Mouse (Mus musculus) T-helper 2 cell (primary cell): Measurements from ENCODE around the gene Ntf5.
"Not testable (repeated sequence)": the region's sequence is repeated elsewhere in the genome, so short reads cannot be mapped to it uniquely, and the experiment has no call there.

Experiments
- in situ Hi-C: fragments of 300-600 bp; cut with MboI, MseI; formaldehyde crosslinking; loops from one replicate; pipeline ENCODE4 v1.15.1; 2025; ENCODE audit warnings: high pct_unique_total_duplicates

The Ntf5 gene

DNA sequence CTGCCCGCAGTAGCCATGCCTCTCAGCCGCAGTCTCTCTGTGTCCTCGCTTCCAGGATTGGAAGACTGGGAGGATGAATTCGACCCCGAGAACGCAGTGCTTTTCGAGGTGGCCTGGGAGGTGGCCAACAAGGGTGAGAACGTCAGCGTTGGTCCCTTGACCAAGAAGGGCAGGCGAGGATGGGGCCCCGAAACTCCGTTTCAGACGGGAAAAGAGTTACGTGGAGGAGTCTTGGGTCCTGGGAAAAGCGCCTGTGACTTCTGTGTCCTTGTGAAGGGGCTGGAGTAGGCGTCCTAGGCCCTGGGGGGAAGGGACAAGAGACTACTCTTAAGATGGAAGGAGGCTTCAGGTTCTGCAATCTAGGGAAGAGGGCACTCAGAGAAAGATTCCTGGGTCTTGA is 21.5 kb downstream of the Ntf5 start:
- in situ Hi-C loops, result no loop called here

DNA sequence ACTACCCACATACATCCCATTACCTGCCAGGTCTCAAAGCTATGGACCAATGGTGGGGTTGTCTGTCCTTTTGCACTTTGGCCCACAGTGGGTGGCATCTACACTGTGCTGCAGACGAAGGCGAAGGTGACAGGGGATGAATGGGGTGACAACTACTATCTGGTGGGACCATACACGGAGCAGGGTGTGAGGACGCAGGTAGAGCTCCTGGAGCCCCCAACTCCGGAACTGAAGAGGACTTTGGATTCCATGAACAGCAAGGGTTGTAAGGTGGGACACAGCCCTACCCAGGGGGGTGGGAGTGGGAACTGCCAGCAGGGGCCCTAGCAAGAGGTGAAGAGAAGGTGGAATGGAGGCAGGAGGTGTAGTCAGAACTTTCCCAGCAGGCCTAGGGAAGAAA is 22.9 kb downstream of the Ntf5 start:
- in situ Hi-C loops, result no loop called here

DNA sequence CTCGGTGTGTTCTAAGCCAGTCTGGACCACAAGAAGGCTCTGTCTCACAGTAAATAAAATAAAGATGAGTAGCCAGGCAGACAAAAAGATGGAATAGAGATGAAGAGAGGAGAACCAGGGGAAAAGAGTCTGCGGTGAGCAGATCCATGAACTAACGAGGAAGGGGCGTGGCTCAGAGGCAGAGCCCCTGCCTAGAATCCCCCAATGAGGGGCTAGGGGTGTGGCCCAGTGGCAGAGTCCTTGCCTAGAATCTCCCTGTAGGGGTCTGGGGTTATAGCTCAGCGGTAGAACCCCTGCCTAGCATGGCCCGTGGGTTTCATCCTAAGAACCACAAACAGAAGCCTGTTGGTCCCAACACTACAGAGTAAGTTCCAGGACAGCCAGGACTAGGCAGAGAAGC is 23.6 kb downstream of the Ntf5 start:
- in situ Hi-C loops, result no loop called here

DNA sequence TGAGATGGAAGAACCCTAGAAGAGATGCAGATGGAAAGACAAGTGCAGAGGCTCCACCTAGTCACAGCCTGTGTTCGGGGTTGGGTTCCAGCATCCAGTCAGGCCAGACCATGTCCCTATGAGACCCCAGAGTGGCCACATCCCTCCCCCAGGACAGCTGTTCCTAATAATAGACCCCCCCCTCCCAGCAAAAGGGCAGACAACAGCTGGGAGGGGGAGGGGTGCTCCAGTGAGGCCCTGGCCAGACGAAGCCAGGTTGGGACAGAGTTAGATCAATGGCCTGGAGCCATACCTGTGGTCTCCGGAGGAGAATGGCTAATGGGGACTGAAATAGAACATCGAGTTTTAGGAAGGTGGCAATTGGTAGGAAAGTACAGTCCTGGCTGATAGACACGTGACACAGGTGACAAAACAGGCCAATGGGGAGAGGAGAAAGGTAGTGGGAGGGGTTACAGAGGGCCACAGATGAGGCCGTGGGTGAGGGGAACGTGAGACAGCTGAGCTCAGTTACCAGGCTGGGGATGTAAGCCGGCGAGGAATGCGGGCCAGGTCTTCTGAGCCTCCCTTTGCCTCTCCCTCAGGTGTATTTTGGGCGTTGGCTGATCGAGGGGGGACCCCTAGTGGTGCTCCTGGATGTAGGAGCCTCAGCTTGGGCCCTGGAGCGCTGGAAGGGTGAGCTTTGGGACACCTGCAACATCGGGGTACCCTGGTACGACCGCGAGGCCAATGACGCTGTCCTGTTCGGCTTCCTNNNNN is 24.2 kb downstream of the Ntf5 start, which contains the start of gene Ruvbl2:
Gene Ruvbl2, minus strand, starts transcription at position 576 of the 756 bp plus-strand sequence.
- in situ Hi-C loops, result no loop called here

DNA sequence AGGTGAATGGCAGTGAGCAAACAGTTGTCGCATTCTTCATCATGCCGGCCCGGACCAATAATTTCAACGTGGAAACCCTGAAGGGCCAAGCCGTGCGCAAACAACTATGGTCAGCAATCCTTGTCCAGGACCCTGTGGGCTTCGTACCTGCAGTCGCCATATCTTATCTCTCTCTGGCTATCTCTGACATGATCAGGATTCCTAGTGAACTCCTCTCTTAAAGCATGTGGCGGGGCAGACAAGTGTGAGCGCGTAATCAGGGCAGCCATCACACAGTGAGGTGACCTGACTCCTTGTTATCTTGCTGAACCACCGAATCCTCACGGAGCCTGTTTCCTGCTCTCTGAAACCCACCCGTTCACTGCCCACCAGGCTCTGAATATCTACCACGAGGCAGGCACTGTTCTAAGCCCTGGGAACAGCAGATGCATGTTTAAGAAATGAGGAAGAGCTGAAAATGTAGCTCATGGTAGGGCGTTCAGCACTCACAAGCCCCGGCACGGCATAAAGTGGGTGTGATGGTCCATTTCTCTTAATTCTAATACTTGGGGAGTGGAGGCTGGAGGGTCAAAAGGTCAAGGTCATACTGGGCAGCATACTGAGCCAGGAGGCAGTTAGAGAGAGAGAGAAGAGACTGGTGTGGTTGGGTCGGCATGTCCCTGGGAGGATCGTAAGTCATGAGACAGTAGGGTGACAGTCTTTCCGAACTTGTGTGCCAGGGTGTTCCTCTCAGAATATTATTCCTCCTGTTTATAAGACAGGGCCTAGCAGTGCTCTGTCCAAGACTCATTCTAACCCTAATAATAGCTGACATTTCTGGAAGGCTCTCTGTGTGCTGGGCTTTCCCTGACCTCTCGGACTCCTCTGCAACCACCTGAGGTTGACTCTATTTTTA is 30.3 kb downstream of the Ntf5 start:
- in situ Hi-C loops, result no loop called here

DNA sequence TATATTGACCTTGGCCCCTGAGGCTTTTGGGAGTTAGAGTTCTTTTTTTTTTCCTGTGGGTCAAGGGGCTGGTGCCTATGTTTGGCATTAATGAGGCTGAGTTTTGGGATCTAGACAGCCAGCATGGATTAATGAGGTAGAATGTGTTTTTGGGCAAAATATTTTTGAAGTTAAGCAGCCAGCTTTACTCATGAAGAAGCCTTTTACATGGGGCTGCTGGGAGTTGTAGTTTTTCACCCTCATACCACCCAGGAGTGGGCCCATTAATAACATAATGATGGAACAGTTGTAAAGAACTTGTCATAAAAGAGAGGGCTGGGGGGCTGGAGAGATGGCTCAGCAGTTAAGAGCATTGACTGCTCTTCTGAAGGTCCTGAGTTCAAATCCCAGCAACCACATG is 33.1 kb downstream of the Ntf5 start:
- in situ Hi-C loops, result no loop called here

DNA sequence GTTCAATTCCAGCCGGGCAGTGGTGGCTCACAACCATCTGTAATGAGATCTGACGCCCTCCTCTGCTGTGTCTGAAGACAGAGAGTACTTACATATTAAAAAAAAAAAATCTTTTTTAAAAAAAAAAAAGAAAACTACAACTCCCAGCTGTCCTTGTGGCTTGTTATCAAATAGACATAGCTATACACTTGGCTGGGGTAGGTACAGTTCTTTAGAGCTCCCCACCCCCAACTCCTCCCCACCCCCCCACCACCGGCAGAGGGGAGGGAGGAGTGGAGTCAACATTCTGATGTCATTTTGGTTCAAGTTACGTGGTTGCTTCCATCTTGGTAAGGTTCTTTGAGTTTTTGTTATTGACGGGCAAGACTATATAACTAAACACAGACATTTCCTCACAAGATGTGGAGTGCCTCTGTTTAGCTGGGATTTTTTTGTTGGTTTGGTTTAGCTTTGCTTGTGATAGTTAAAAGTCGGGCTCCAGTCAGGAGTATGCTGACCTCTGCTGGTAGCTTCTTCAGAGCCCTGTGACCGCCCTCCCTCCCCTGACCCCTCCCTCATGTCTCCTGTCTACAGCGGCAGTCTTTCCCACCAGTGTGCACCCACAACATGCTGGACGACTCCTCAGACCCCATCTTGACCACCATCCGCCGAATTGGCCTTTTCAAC is 34.0 kb downstream of the Ntf5 start:
- in situ Hi-C loops, result no loop called here

DNA sequence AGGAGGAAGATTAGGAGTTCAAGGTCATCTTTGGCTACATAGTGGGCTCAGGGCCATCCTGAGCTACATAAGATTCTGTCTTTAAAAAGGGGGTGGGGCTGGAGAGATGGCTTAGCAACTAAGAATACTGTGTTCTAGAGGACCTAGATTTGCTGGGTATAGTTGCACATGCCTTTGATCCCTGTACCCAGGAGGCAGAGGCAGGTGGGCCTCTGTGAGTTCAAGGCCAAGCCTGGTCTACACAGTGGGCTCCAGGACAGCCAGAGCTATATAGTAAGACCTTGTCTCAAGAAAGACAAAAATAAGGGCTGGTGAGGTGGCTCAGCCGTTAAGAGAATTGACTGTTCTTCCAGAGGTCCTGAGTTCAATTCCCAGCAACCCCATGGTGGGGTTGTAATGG is 36.5 kb downstream of the Ntf5 start:
- in situ Hi-C loops, result no loop called here

DNA sequence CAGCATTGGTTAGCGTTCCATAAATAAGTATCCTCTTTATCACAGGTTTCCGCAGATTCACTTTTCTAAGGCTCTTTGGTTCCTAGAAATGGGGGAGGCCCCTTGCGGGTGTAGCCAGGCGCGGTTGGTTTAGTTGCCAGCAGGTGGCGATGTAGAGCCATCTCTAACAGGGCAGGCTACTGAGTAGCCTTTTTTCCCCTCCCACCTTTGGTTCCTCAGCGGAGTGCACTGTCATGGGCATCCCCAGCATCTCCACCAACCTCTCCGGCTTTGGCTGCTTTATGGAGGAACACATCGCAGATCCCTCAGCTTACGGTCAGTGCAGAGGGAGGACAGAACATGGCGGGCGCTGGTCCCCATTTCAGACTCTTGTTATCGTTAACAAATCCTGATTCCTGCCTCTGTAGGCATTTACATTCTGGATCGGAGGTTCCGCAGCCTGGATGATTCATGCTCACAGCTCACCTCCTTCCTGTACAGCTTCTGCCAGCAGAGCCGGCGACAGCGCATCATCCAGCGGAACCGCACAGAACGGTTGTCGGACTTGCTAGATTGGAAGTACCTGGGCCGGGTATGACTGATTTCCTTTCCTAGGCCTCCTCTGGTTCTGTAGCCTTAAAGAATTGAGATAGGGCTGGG is 38.0 kb downstream of the Ntf5 start:
- in situ Hi-C loops, result no loop called here

DNA sequence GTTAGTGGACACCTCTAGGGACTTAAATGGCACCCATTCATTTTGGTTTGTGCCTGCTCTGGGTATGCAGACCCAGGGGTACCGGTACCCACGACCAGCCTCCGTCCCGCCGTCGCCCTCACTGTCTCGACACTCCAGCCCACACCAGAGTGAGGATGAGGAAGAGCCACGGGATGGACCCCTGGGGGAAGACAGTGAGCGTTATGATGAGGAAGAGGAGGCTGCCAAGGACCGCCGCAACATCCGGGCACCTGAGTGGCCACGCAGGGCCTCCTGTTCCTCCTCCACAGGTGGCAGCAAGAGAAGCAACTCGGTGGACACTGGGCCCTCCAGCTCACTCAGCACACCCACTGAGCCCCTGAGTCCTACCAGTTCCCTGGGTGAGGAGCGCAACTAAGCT is 41.5 kb downstream of the Ntf5 start:
- in situ Hi-C loops, result no loop called here

DNA sequence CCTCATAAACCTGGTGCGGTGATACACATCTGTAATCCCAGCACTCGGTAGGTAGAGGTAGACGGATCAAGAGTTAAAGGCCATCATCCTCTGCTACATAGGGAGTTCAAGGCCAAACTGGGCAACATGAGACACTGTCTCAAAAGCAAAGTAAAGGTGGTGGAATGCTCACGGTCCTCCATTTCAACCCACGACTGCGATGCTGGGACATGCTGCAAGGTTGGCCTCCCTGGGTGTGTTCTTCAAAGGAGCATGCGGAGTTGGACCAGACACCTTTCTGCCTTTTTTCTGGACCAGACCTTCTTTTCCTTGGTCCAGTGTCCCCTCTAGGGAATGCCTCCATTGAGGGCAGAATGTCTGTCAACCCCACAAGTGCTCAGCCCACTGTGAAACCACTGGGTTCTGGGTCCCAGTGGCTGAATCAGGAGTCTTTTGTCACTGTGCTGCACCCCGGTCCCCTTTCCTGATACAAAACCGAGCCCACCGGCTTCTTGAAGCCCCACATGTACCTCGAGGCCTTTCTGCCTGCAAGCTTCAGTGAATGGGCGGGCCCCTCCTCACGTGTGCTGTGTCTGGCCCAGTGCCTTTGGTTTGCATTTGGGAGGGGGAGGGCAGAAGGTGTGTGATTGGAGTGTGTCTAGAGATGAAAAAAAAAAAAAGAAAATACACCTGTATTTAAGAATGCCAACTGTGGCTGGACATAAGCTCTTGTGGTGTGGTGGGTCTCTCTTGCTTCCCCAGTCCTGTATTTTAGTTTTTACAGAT is 42.6 kb downstream of the Ntf5 start:
- in situ Hi-C loops, result no loop called here

DNA sequence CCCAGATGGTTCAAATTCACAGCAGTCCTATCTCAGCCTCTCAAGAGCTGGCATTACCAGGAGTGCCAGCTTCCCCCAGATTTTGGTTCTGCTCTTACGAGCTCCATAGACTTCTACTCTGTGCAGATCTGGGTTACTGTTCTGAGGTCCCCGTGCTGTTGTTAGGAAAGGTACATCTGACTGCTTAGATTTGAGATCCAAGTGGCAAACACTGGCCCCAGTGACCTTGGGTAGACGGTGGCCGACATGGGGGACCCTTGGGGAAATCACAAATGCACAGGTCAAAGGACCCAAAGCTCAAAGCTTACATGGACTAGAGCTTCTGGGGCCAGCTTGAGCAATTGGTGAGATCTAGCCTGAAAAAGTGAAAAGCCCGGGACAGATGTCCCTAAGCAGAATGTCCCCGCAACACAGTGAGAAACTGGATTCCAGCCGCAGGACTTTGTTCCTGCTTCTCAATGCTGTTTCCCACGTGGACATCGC is 43.3 kb downstream of the Ntf5 start:
- in situ Hi-C loops, result no loop called here

DNA sequence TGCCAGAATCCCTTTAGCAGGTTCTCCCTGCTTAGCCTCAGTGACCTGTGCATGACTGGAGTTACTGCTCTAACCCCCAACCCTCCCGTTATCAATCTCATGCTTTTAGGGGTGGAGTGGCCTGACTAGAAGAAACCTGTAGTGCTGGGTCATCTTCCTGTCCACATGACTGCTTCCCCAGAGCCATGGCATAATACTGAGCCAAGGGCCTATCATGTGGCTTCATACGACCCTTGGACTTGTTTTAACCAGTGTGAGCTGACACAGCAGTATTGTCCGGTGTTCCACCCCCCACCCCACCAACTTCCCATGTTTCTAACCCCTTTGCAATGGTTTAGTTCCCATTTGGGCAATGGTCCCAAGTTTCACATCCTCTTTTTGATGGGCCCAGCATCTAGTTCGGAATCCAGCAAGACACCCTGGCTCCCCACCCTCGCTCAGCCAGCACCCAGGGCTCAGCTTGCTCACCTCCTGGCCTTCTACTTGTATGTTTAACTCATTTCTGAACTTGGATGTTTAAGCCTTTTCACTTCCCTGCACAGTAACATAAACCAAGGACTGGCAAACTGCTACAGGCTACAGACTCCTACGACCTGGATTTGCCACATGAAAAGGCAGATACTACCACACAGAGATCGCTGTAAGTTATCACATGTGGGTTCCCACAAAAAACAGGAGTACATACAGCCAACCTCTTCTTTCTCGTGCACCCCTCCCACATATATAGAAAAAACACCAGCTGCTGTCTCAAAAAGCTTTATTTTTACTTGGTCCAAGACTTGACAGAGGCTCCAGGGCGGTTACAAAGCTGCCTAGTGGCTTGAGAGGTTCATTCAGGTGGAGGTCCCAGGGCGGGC is 43.9 kb downstream of the Ntf5 start:
- in situ Hi-C loops, result no loop called here

DNA sequence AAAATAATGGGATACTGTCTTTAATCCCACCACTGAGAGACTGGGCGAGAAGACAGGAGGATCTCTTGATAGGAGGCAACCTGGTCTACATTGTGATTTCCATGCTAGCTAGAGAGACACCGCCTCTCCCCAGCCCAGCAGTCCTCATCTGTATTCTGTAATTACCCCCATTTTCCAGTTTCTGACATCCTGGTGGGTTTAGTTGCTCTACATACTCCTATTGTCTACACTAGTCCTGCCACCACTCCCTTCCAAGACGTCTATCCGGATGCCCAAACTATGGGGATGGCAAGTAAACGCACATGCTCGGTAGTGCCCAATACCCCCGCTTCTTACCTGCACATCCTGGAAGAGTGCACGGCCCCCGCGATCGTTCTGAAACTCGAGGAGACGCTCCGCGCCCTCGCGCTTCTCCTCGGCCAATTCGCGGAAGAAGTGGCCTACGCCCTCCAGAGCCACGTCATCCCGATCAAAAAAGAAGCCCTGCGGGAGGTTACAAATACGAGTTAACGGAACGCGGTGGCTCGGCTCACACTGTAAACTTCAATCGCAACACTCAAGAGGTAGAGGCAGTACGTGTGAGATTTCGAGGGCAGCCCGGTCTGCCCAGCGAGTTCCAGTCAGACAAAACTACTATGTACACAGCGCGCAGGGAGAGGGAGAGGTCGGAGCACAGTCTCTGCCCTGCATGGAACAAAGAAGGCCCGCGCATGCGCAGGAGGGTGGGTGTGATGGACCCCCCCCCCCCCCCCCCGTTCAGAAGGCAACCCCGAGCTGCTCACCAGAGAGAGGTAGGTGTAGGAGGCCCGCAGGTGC is 45.5 kb downstream of the Ntf5 start:
- in situ Hi-C loops, result no loop called here

DNA sequence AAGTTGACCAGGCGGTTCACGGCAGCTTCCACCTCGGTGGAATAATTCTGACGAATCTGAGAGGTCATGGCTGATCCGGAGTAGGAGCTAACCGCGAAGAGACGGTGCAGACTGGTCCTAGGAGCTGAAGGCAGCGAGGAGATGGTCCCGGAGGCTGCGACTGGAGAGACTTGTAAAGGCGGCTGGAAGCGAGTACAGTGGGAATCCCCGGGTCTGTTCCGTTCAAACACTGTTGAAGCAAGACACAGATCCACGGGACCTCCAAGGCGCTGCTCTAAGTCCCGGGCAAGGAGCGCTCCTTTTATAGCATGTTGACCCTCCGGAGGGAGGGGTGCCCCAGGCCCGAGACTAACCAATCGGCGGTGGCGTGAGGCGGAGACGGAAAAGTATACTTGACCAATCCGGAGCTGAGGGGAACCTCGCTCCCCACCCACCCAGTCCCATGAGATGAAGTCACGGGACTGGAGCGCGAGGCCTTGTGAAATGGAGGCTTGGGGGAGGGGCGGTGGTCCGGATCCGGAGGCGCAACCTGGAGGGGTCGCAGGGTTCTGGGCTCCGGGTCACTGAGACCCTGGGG is 46.2 kb downstream of the Ntf5 start, which contains the start of gene Ftl1:
Gene Ftl1, minus strand, starts transcription at position 321 of the 577 bp plus-strand sequence.
- in situ Hi-C loops, result not testable (repeated sequence)

DNA sequence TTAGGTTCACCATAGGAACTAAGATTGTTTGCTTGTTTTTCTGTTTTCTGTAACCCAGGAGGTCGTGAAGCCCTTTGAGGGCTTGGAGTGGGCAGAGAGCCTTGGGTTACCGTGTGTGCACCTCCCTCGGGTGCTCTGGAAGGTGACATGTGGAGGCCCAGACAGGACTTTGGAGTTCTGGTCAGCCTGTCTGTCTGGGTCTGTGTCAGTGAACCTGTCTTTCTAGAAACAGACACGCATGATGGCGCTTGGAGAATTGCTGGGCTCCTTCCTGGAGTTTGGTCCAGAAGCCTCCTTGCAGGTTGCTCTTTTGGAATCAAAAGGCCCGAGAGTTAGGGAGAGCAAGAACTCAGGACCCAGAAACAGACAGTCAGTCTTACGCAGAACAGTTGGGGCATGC is 46.9 kb downstream of the Ntf5 start:
- in situ Hi-C loops, result no loop called here

DNA sequence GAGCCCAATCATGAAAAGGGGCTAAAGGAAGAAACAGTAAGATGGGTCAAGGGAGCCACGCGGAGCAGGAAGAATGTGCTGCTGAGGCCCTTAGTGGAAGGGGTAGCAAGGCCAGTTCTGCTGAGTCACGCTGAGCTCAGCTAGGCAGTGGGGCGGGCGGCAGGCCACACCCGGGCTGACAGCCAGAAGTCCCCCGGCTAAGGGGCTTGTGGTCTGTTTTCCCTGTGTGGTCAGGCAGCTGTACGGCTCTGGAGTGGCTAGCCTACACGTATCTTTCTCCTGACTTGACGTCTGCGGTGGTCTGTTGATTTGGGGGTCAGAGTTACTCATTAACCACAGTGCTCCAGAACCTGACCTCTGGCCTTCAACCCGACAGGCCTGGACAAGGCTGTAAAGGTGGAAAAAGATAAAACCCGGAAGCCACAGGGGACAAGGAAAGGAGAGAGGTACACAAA is 47.4 kb downstream of the Ntf5 start:
- in situ Hi-C loops, result no loop called here

DNA sequence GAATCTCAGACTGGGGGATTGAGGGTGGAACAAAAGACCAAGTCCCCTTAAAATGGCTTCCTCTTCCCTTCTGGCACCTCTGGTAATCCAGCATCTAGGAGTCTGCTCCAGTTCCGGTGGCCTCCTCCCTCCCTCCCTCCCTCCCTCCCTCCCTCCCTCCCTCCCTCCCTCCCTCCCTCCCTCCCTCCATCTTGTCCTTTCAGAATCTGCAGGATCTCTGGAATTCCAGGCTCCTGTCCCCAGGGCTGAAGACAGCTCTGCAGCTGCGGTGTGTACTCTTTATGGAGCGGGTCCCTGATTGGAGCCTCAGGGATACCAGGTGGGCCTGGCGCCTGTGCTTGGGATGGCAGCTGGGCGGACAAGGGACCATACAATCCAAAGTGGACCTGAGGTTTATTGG is 47.8 kb downstream of the Ntf5 start:
- in situ Hi-C loops, result no loop called here

DNA sequence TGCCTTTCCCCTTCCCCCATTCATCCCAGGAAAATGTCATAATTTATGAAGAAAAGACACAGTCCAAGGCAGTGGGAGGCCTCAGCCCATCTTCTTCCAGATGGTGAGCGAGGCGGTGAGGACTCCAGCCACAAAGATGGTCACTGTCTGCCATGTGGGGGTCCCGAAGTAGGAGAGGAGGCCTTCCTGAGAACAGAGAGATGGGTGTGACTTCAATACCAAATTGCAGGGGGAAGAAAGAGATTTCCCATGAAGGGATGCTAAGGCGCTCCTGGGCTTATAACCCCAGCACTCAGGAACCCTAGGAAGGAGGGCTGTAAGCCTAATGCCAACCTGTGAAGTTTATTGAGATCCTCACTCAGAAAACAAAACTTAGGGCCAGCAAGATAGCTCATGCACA is 48.3 kb downstream of the Ntf5 start:
- in situ Hi-C loops, result no loop called here
